Mouse (Mus musculus) gastrocnemius, adult 8-10 months (tissue): ENCODE measurements around the gene Col15a1. TPM values are rescaled to one million over a fixed set of nuclear protein-coding genes. Genes with fewer than 3 reads are reported as not detected.

ENCODE experiments used
- DNase-seq, 2 experiments: peaks; one replicate each; pipeline ENCODE4 v3.0.0; 2022; ENCODE audit warnings: low spot score in 2 of 2
- total RNA-seq, 4 experiments: library from RNA; stranded (reverse); gene quantifications; 2 replicates each; pipeline ENCODE4 v1.2.4; 2022

Col15a1 gene
- 10 to 100 TPM in 3 of 4 experiments, 1 to 10 TPM in 1; 9.7 to 30.8 (median 14.9) TPM for total RNA-seq

DNA sequence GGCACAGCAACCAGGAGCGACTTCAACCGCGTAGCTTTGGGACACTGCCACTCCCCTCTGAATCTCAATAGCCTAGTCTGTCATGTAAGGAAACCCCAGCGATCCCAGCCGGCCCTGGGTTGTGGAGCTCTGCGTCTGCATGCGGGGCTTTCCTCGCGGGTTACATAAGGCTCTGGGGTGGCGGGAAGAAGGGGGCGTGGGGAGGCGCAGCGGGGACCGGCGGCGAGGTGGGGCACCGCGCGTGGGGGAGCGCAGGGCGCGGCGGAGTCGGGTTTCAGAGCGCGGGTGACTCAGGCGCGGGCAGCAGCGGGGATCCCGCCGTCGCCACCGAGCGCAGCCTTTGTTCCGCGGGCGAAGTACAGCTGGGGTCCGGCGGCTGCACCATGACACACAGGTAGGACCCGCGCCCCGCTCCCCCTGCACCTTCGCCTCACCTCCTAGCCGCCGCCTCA, at the start of gene Col15a1:
Col15a1 (plus strand) TSS at position 193 of the 452 bp plus-strand sequence.
- DNase-seq, result peak in 1 of 2 experiments; percentile 15

DNA sequence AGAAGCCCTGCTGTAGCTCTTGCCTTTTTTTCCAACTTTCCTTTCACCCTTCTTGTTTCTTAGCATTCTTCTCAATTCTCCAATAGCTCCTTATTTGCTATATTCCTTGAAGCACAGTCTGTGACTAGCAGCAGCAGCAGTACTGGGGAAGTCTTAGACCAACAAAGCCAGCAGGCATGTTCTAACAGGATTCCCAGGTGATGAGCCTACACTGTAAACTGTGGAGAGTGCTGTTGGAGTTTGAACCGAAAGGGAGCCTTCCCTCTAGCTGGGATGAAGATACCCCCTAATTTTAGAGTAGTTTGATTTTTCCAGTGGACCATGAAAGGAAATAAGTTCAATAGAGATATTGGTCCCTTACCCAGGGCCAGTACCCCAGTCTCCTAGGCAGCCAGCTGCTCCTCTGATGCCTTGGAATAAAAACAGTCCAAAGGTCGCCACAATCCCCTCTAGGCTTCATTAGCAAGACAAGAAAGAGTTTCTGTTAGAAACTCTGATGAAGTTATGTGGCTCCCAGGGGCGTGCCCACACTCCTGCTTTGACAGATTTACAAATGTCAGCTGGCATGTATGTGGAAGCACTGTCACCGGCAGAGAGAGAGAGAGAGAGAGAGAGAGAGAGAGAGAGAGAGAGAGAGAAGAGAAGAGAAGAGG, 46.7 kb upstream of the Col15a1 start:
- DNase-seq, result no peak

DNA sequence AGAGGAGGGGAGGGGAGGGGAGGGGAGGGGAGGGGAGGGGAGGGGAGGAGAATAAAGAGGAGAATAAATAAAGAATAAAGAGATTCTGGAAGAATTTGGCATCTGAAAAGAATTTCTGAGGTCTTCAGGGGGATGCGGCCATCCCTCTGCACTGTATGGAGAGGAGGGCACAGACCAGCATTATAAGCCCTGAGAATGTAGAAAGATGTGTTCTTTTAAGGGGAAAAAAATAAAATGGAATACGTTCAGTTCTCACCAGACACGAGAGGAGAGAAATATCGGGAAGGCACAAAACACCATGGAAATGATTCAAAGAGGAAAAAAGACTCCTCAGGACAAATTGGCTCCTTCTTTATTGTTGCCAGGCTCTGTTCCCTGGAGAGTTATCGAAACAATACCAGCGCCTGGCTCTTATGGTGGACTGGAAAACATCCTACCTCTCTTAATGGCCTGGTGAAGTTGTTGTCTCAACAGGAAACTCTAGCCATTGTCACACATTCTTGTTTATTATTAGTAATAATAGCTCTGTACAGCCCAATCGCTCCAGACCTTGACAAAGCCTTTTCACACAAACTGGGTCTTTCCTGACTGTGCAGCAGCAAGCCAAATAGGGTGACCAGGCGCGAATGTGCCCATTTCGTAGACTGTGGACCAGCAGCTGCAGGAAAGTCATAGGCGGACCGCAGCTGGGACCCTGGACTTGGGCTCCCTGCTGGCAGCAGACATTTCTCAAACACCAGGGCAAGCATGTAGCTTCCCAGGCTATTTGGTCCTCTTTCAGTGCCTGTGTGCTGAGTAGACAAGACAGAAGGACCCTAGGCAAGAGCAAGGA, 46.0 kb upstream of the Col15a1 start:
- no peak for DNase-seq

DNA sequence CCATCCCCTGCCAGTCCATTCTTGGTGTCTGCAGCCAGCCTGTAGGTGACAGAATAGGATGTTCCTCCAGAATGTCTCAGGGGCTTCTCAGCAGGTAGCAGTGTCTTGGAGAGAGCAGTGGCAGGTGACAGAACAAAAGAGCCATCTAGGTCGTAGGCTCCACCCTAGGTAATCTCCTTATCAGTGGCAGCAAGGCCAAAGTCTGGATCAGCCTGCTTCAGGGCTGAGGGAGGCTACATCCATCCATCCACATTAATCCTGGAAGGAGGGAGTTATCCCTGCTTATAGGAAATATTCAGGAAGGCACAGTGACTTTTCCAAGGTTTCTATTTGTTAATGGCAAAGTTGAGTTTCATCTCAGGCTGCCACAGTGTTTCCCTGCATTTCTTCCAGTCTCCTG, 35.6 kb upstream of the Col15a1 start:
- no peak for DNase-seq

DNA sequence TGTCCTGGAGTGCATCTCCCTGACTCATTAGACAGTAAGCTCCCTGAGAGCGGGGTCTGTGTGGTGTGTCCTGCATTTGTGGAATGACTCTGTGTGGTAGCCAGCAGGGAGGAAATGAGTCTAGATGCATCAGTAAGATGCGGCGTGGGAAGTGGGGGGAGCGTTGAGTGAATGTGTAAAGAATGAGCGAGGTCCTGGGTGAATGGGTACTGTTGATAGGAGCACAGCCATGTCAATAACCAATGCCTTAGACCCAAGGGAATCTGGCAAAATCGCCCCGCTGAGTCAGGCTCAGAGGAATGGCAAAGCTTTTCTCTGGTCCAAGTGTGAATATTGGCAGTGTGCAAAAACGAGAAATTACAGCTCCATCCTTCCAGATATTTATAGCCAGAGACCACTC, 30.9 kb upstream of the Col15a1 start:
- DNase-seq, result no peak

DNA sequence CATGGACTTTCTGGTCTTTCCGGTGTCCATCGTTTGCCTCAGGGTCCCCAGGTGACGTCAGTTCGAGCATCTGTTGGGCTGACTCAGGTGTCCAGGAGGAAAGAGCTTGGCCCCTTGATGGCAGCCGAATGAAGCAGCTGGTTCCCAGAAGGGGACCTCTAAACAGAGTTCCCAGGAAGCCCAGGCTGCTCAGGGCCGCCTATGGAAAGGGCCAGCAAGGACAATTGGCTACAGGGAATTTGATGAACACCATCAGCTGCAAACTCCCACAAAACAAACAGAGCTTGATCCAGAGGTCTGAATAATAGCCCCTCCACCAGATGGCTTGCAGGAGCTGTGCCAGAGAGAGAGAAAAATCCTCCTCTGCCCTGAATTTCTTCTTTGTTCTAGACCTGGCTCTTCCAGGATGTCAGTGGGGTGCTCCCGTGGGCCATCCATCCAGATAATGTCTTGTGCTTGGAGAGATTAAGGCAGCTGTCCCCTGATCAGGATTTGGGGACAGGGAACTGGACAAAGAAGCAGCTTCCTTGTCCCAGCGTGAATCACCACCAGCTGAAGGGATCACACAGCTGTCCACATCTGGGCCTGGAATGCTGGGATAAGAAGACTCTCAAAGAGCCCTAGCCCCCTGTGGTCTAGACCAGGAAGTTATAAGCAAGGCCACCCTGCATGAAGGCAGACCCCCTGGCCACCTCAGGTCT, 29.6 kb upstream of the Col15a1 start:
- DNase-seq, result peak; percentile 17 to 30

DNA sequence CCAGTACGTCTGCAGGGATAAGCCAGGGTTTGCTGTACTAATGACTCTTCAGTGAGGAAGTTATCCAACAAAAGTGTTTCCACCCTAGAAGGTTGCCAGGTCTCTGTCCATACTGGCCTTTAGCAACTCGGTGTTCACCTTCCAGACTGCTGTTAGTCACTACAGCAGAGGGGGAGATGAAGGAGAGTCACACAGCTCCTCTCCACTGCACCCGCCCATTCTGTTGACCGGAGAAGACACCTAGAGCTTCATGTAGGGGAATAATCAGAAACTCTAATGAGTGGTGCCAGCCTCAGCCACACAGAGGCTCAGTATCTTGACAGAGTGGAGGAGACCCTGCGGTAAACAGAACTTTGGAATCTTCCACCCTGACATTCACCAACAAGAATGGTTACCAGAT, 28.4 kb upstream of the Col15a1 start:
- no peak for DNase-seq

DNA sequence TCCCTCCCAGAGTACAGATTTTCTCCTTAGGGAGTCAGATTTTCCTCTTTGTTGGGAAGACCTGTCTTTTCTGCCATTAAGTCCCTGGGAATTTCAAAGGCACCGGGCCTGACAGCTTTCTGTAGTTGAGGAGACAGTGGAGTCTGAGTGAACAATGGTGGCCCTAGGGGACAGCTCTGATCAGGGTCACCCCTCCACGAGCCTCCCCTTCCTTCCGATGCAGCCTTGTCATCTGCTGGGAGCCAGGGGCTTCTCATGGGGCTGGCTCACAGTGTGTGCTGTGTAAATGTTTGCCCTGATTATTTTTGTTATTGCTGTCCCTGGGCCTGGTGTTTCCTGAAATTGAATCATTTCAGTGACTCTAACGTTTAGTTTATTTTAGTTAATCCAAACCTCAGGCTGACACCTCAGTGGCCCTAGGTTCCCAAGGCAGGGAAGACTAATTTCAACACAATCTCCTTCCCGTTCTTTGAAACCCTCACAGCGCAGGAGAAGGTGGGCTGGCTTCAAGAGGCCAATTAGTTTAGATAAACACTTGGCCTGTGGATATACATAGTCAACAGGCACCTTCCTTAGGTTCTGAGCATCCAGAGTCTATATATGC, 23.8 kb upstream of the Col15a1 start:
- no peak for DNase-seq

DNA sequence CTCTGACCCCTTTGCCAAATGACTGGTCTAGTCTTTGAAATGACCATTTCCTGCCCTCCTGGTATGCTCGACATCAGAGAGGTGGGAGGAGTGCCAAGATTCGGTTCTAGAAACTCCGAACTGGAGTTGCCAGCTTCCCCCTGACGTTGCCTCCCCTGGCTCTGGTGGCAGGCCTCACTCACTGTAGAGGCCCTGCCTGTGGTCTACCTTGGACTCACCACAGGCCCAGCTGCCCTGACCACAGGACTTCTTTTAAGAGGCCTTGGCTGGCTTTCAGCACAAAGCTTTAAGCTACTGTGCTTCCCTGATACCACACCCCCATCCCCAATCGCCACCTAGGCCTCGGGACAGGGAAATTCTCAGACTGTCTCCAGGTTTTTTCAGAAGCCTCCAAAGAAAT, 21.4 kb upstream of the Col15a1 start:
- DNase-seq, result no peak

DNA sequence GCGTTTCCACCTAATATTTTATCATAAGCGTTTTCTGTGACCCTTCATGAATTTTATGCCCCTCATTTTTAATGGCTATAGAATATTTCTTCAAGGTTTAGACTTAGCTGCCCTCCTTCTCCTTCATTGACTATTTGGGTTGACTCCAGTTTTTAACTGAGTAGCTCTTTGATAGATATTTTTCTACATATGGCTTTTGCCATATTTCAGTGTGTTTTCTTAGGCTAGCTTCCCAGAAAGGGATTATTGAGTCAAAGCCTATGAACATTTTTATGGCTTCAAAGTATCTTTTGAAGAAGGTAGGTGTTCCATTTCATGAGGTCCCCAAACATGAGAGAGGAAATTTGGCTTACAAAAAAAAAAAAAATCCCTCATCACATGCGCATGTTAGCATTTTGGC, 11.8 kb upstream of the Col15a1 start:
- DNase-seq, result no peak

DNA sequence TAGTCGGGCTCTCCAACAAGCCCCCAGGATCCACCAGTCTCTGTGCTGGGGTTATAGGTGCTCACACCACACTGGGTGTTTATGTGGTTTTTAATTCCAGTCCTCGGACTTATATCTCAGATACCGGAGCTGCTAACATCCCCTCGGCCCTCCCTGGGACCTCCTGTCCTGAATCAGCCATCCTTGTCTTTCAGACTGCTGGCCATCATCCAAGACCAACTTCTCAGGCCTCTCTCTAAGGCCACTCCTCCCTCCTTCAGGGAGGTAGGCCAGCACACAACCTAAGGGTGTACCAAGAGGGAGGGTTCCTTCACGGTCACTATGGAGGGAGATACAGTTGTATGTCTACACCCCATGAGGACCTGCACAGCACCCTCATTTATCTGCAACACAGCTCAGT, 4.3 kb upstream of the Col15a1 start:
- no peak for DNase-seq

DNA sequence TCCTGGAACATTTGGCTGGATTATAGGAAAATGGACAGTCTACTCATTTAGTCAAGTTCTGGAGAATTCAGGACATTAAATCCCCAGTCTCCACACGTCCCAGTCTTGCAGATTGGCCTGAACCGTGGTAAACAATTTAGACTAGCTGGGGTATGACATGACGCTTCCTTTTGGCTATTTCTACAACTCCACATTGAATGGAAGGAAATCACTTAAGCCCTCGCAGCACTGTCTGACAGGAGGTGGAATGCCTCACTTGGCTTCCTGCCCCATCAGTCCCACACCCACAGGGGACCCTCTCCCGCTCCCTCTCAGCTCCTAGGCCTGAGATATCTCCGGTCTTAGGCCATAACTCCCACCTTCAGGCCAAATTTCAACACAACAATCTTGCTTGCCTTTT, 2.1 kb upstream of the Col15a1 start:
- DNase-seq, result no peak

DNA sequence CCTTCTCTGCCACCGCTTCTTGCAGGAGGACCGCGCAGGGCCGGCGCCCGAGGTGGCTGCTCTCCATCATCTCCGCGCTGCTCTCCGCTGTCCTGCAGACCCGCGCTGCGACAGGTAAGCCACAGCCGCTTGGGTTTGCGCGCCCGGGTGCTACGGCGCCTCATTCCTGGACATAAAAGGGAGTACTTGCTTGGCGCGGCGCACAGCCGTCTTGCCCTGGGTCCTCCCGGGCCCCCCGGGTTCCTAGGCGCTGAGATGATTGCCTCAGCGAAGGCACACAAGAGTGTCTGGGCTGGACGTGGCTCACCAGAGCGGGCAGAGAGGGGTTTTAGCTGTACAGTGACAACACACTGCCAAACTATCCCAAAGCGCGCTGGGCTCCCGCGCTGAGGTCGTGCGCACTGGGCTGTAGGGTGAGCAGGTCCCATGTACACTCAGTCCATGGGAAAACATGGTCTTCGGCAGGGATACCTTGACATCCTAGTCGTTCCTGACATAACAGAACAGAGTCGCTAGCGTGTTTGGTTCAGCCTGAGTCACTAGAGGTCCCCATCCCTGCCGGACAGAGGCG, 545 bp downstream of the Col15a1 start:
- no peak for DNase-seq

DNA sequence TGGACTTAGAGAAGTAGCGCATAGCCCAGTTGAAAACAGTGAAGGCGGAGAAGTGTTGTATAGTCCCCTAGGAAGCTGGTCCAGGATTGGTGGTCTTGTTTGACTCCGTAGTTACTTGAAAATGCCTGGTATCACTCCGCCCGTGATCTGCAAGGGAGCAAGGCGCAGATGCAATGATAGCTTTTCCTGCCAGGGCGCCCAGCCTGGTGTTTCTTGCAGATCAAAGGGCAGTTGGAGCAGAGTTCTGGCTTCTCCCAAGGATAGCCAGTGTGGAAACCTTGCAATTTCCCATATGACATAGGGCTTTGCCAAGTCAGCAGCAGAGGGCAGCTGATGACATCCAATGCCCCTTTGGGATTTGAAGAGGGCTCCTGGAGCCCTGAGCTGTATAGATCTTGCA, 1.5 kb downstream of the Col15a1 start:
- DNase-seq, result no peak

DNA sequence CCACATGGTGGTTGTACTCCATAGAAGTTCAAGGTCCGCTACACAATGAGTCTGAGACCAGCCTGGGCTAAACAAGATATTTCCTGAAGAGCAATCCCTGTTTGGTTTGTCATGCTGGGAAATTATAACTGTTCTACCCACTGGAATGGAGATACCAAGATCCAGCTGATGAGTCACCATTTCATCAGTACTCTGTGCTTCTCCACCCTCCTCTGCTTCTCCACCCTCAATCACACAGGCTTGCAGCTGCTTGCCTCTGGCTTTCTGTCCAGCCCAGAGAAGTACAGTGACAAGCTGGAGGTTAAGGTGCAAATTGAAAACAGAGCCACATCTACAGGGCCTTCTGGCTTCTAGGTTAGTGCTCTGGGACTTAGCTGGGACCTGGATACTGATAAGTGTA, 10.9 kb downstream of the Col15a1 start:
- no peak for DNase-seq

DNA sequence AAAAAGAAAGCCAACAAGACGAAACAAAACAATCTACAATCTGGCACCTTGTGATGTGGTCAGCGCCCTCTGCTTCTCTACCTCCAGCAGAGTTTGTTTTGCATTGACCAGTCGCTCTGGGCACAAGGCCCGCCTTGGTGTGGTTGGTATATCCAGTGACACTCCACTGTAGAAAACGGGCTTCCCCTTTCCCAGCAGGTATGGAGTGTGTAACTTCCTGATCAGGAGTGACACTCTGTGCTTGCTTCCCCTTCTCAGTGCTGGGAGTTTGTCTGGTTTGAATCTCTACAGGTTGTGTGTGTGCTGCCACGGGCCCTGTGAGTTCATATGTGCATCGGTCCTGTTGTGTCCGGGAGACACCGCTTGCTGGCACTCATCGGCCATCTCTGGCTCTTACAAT, 11.4 kb downstream of the Col15a1 start:
- no peak for DNase-seq

DNA sequence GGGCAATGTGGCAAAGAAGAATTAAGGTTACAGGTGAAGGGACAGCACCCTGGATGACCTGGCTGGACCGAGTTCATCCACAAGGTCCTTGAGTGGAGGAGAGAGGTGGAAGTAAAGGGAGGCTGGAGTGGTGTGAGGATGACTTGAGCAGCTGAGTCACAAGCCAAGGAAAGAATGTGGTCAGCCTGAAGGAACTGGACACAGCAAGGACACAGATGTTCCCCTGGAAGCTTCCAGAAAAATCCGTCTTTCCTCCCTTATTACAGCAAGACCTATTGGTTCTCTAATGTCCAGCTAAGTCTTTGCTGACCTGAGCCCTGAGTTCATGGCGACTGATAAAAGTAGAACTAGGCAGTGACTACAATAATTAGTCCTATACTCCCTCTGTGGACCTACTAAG, 12.6 kb downstream of the Col15a1 start:
- no peak for DNase-seq

DNA sequence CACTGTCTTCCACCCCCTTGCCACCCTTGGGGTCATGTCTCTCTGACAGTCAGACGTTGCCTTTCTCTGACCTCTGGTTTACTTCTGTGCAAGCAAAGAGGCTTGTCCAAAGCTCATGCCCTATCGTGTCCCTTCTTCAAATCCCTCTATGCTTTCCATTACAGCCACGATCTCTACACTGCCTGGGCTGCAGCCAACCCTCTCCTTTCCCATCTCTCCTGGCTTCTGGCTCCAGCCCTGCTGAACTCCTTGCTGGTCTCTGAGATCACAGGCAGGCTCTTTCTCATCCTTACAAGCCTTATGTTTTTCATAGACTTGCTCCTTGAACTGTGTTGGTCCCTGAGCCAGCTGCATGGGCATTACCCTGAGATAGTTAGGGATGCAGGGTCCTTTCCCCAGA, 14.2 kb downstream of the Col15a1 start:
- no peak for DNase-seq

DNA sequence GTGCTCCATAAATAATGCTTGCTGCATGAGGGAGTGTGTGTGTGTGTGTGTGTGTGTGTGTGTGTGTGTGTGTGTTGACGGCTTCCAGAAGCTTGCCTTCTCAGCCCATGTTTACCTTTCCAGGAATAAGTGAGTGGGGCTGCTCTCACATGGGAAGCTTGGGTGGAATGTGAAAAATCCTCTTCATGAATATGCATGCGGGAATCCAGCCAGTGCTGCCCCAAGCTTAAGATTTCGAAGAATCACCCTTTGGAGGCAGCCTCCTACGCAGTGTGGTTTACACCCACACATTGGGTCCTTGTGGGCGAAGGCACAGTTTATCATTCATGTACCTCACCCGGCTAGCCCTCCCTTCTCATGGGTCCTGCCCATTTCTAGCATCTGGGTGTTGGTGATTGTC, 18.0 kb downstream of the Col15a1 start:
- DNase-seq, result no peak

DNA sequence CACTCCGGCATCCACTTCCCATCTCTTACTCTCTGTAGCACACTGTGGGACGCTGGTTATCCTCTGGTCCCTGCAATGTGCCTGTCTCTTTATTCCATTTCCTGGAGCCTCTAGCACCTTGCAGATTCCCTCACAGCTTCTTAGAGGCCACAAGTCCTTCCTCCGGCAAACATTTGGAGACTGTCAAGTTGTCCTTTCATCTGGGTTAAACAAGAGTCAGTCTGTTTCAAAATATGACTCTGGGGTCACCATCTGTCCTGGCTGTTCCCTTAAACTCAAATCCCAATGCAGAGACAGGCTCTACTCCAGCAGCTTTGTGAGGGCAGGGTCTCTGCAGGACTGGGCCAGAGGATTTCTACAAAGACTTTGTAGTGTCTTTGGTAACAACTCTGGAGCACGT, 19.1 kb downstream of the Col15a1 start:
- DNase-seq, result no peak

DNA sequence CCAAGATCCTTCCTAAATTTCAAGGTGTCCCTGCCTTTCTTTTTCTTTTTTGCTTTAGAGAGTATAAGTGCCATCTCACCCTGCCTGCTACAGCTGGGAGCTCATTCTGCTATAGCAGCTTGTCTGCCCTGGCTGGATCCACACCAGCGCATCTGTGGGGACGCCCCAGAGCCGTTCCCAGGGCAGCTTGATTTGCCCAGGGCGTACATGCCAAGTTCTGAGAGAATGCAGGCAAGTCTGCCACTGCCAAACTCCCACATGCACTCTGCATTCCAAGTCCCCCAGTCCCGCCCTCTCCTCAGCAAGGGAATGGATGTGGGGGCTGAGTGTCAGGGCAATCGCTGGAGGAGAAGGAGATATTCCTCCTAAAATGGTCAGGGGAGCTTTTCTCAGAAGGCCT, 19.8 kb downstream of the Col15a1 start:
- DNase-seq, result no peak

DNA sequence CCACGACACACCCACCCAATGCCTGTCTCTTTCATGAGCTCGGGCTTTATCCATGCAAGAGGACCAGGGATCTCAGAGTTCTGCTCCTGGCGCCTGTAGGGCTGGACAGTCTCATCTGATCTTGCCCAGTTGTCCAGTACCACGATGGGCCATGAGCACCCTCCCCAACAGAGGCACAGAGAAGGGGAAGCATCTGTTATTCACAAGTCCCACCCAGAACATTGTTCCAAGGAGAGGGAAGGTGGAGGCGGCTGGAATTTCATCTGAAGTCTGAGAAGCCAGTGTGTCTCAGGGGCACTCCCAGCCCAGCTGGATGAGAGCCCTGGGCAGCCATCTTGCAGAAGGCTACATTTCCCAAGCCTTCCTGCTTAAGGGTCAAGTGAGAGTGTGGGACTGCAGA, 21.0 kb downstream of the Col15a1 start:
- no peak for DNase-seq
